In the genomic region with DNA sequence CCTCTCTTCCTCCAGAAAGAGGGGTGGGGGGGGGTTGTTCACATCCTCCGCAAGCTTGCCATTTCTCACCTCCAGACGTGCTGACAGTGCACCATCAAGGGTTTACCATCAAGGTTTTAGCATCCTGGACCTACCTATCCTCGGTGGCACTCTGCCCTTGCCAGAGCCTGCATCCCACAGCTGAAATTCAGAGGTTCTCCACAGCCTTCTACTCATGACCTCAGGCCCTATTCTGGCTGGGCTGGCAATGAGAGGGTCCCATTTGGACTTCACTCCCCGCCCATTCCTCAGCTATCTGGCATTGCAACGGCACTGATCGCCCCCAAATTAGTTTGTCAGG, we compare ENCODE assay signal across 7 mouse cellular contexts. TPM values are rescaled to one million over a fixed set of nuclear protein-coding genes. Genes with fewer than 3 reads are reported as not detected.
DNase-seq lines count a peak whose midpoint lies in the region; ATAC-seq and TF ChIP-seq lines count a peak whose summit lies in the region.
"Not testable (repeated sequence)": the region's sequence is repeated elsewhere in the genome, so short reads cannot be mapped to it uniquely, and the experiment has no call there.

No protein-coding gene starts in this region.

- not testable (repeated sequence) for H3K9me3 ChIP-seq in embryonic facial prominence, embryonic 13.5 days; hindbrain, embryonic 13.5 days; kidney, postnatal 0 days (replicated peaks; ENCODE audit: low read length); liver, embryonic 14.5 days (ENCODE audit: control insufficient read depth, low read length); midbrain, embryonic 13.5 days

- H3K9ac ChIP-seq in embryonic facial prominence, embryonic 13.5 days: peak overlapping the region; percentile 49; the same call in 1 of the 2 replicates
- H3K9ac ChIP-seq in hindbrain, embryonic 13.5 days: peak overlapping the region; percentile 81
- not testable (repeated sequence) for H3K9ac ChIP-seq in kidney, postnatal 0 days (ENCODE audit: low read depth, low read length); liver, embryonic 14.5 days (replicated peaks)
- H3K9ac ChIP-seq in midbrain, embryonic 13.5 days (replicated peaks): peak overlapping the region; percentile 81

- not testable (repeated sequence) for H3K27me3 ChIP-seq in embryonic facial prominence, embryonic 13.5 days; hindbrain, embryonic 13.5 days; kidney, postnatal 0 days (ENCODE audit: insufficient read depth, low read length); liver, embryonic 14.5 days (ENCODE audit: control insufficient read depth, insufficient read depth, low read length); midbrain, embryonic 13.5 days; small intestine, adult 2 months (ENCODE audit: control insufficient read depth, insufficient read depth, low read length)

- peak overlapping the region; percentile 60 for H3K4me2 ChIP-seq in embryonic facial prominence, embryonic 13.5 days
- H3K4me2 ChIP-seq in hindbrain, embryonic 13.5 days: peak overlapping the region; percentile 51
- peak overlapping the region; percentile 45 for H3K4me2 ChIP-seq in kidney, postnatal 0 days (ENCODE audit: low read length)
- peak overlapping the region; percentile 57 for H3K4me2 ChIP-seq in liver, embryonic 14.5 days (ENCODE audit: low read depth)
- H3K4me2 ChIP-seq in midbrain, embryonic 13.5 days (replicated peaks): peak overlapping the region; percentile 55

- not testable (repeated sequence) for H3K4me1 ChIP-seq in embryonic facial prominence, embryonic 13.5 days; hindbrain, embryonic 13.5 days (replicated peaks); kidney, postnatal 0 days (replicated peaks; ENCODE audit: insufficient read depth, low read length); liver, embryonic 14.5 days (replicated peaks; ENCODE audit: control insufficient read depth in 2 of 2, insufficient read depth in 2 of 2, low read length in 1 of 2); midbrain, embryonic 13.5 days (replicated peaks); small intestine, adult 2 months (ENCODE audit: control insufficient read depth, insufficient read depth, insufficient read length, low read length)

- TF ChIP-seq EP300 in liver, embryonic 14.5 days (IDR thresholded peaks at IDR 0.05; ENCODE audit: low read depth): not testable (repeated sequence)

- WGBS in embryonic facial prominence, embryonic 13.5 days: 10% methylated on average over 3 of the region's 6 CpGs
- 7% methylated on average over 3 of the region's 6 CpGs for WGBS in hindbrain, embryonic 13.5 days
- 13% methylated on average over 2 of the region's 6 CpGs for WGBS in kidney, postnatal 0 days
- 25% methylated on average over 3 of the region's 6 CpGs for WGBS in liver, embryonic 14.5 days (ENCODE audit: insufficient replicate concordance)
- 0% methylated on average over 3 of the region's 6 CpGs for WGBS in midbrain, embryonic 13.5 days
- WGBS in small intestine, adult 2 months: 26% methylated on average over 3 of the region's 6 CpGs

- not testable (repeated sequence) for TF ChIP-seq POLR2A in small intestine, adult 2 months (IDR thresholded peaks at IDR 0.05; ENCODE audit: low read depth, low read length)

- H3K4me3 ChIP-seq in embryonic facial prominence, embryonic 13.5 days: peak overlapping the region; percentile 39
- peak overlapping the region; percentile 68 for H3K4me3 ChIP-seq in gastrocnemius, adult 2 months
- peak overlapping the region; percentile 57 for H3K4me3 ChIP-seq in hindbrain, embryonic 13.5 days
- peak overlapping the region; percentile 9; the same call in 1 of the 2 replicates for H3K4me3 ChIP-seq in kidney, postnatal 0 days (replicated peaks; ENCODE audit: low read depth, low read length)
- H3K4me3 ChIP-seq in liver, embryonic 14.5 days (ENCODE audit: insufficient read depth in 1 of 2, low read depth in 2 of 2, low read length in 2 of 2): peak overlapping the region; percentile 18 to 44; a peak in 1 of 4 replicates
- H3K4me3 ChIP-seq in midbrain, embryonic 13.5 days (replicated peaks): peak overlapping the region; percentile 58
- peak overlapping the region; percentile 52 for H3K4me3 ChIP-seq in small intestine, adult 2 months (ENCODE audit: low read depth, low read length)

- H3K27ac ChIP-seq in embryonic facial prominence, embryonic 13.5 days: peak overlapping the region; percentile 77
- H3K27ac ChIP-seq in gastrocnemius, adult 2 months: peak overlapping the region; percentile 78
- H3K27ac ChIP-seq in hindbrain, embryonic 13.5 days: peak overlapping the region; percentile 94
- H3K27ac ChIP-seq in kidney, postnatal 0 days: peak overlapping the region; percentile 57; the same call in 1 of the 2 replicates
- not testable (repeated sequence) for H3K27ac ChIP-seq in liver, embryonic 14.5 days; small intestine, adult 2 months (ENCODE audit: insufficient read depth, low read depth, low read length)
- H3K27ac ChIP-seq in midbrain, embryonic 13.5 days: peak overlapping the region; percentile 93

- intact Hi-C loops in gastrocnemius, adult 2 months (cut with DNase I): not testable (repeated sequence)

- DNase-seq in gastrocnemius, adult 2 months; kidney, postnatal 0 days (ENCODE audit: low spot score); liver, embryonic 14.5 days (ENCODE audit: low read depth in 3 of 3, low spot score in 3 of 3): not testable (repeated sequence)

- not testable (repeated sequence) for H3K36me3 ChIP-seq in embryonic facial prominence, embryonic 13.5 days; hindbrain, embryonic 13.5 days; kidney, postnatal 0 days (ENCODE audit: insufficient read depth, low read length); liver, embryonic 14.5 days (replicated peaks; ENCODE audit: control insufficient read depth, insufficient read depth, low read depth); midbrain, embryonic 13.5 days; small intestine, adult 2 months (ENCODE audit: control insufficient read depth, insufficient read depth, low read length)

- TF ChIP-seq CTCF in gastrocnemius, adult 2 months (IDR thresholded peaks at IDR 0.05); kidney, postnatal 0 days (IDR thresholded peaks at IDR 0.05; ENCODE audit: low read depth); liver, embryonic 14.5 days (IDR thresholded peaks at IDR 0.05; ENCODE audit: low read depth); small intestine, adult 2 months (IDR thresholded peaks at IDR 0.05; ENCODE audit: extremely low read depth, insufficient read length, insufficient replicate concordance, low read depth, low read length): not testable (repeated sequence)

- not testable (repeated sequence) for ATAC-seq in embryonic facial prominence, embryonic 13.5 days (ENCODE audit: insufficient number of reproducible peaks, insufficient read depth, low FRiP score, low TSS enrichment, low read depth); hindbrain, embryonic 13.5 days (ENCODE audit: low FRiP score)
- peak; percentile 11 for ATAC-seq in kidney, postnatal 0 days (replicated peaks; ENCODE audit: low FRiP score, low read depth)
- ATAC-seq in liver, embryonic 14.5 days (ENCODE audit: insufficient read depth): 0 out of 2 replicates have a peak, but pooled peaks have one; percentile 3
- ATAC-seq in midbrain, embryonic 13.5 days: peak; percentile 50

RNA-seq across cellular contexts. Expression of a gene that starts 3.1 kb away (rescaled TPM):
- 16.9 and 19.7 TPM in 2 replicates for polyA plus RNA-seq in embryonic facial prominence, embryonic 13.5 days (2015; fragmentation: Nextera tagmentation; extraction: Ambion mirVana)
- total RNA-seq in gastrocnemius, adult 2 months (2021): 1 to 10 TPM; 2.7 to 5.2 TPM
- polyA plus RNA-seq in hindbrain, embryonic 13.5 days (2015; fragmentation: Nextera tagmentation; extraction: Ambion mirVana): 212 and 215 TPM in 2 replicates
- 8.8 and 9.1 TPM in 2 replicates for polyA plus RNA-seq in kidney, postnatal 0 days (2015; fragmentation: Nextera tagmentation; extraction: Ambion mirVana)
- polyA plus RNA-seq in liver, embryonic 14.5 days (2012; rRNA removed): 0.35 and 0.55 TPM in 2 replicates
- 0.47 and 0.57 TPM in 2 replicates for polyA plus RNA-seq in liver, embryonic 14.5 days (2014; fragmentation: Nextera tagmentation; extraction: Ambion mirVana)
- polyA plus RNA-seq in midbrain, embryonic 13.5 days (2015; fragmentation: Nextera tagmentation; extraction: Ambion mirVana): 200 and 211 TPM in 2 replicates
- polyA plus RNA-seq in small intestine, adult 2 months (2012; rRNA removed): 1.8 and 1.9 TPM in 2 replicates

RNA-seq across cellular contexts. Expression of a gene that starts 55.3 kb away (rescaled TPM):
- polyA plus RNA-seq in embryonic facial prominence, embryonic 13.5 days (2015; fragmentation: Nextera tagmentation; extraction: Ambion mirVana): 51.4 and 54.4 TPM in 2 replicates
- 10 to 100 TPM; 20.8 to 20.9 TPM for total RNA-seq in gastrocnemius, adult 2 months (2021)
- 57.9 and 59.0 TPM in 2 replicates for polyA plus RNA-seq in hindbrain, embryonic 13.5 days (2015; fragmentation: Nextera tagmentation; extraction: Ambion mirVana)
- polyA plus RNA-seq in kidney, postnatal 0 days (2015; fragmentation: Nextera tagmentation; extraction: Ambion mirVana): 58.6 and 62.5 TPM in 2 replicates
- 15.8 and 20.3 TPM in 2 replicates for polyA plus RNA-seq in liver, embryonic 14.5 days (2012; rRNA removed)
- polyA plus RNA-seq in liver, embryonic 14.5 days (2014; fragmentation: Nextera tagmentation; extraction: Ambion mirVana): 30.6 and 31.6 TPM in 2 replicates
- polyA plus RNA-seq in midbrain, embryonic 13.5 days (2015; fragmentation: Nextera tagmentation; extraction: Ambion mirVana): 51.1 and 52.1 TPM in 2 replicates
- polyA plus RNA-seq in small intestine, adult 2 months (2012; rRNA removed): 13.2 and 21.5 TPM in 2 replicates

Comparison
In these comparisons a context has a peak if more than half of its experiments do, and no peak if none do; other contexts are left out.
1. H3K4me3 ChIP-seq: peak in every context shown above with its lines; median percentile 68 in gastrocnemius, adult 2 months; 58 in midbrain, embryonic 13.5 days; 57 in hindbrain, embryonic 13.5 days; 52 in small intestine, adult 2 months; 39 in embryonic facial prominence, embryonic 13.5 days; 31 in liver, embryonic 14.5 days; 9 in kidney, postnatal 0 days.